Mouse (Mus musculus) limb, embryonic 14.5 days (tissue): ENCODE results near the gene Plcl1. TPM values are rescaled to one million over a fixed set of nuclear protein-coding genes. Genes with fewer than 3 reads are reported as not detected.

Source experiments
- ATAC-seq: fragments of 200-750 bp; cut with Nextera tagmentation; 2 replicates; pipeline ENCODE4 v1.8.0; 2017; ENCODE audit warnings: low read depth, moderate number of reproducible peaks, moderate TSS enrichment; ENCODE audit not compliant: low FRiP score
- DNase-seq: peaks from one replicate; pipeline ENCODE4 v3.0.0-alpha.2; 2015; ENCODE audit warnings: low spot score
- H3K27ac ChIP-seq: fragments of 300-500 bp; sonication (generic); replicated peaks from 2 replicates; pipeline ENCODE4 v1.5.1; 2014; ENCODE audit warnings: low read depth, mild to moderate bottlenecking, low read length, moderate library complexity, mixed read lengths
- H3K27me3 ChIP-seq: fragments of 300-500 bp; sonication (generic); 2 replicates; pipeline ENCODE4 v1.6.1; 2014; ENCODE audit warnings: low read length, mixed read lengths; ENCODE audit not compliant: control insufficient read depth, insufficient read depth
- H3K36me3 ChIP-seq: fragments of 300-500 bp; sonication (generic); 2 replicates; pipeline ENCODE4 v1.6.1; 2014; ENCODE audit warnings: mild to moderate bottlenecking, low read length, moderate library complexity, mixed read lengths; ENCODE audit not compliant: control insufficient read depth, insufficient read depth
- H3K4me1 ChIP-seq: fragments of 300-500 bp; sonication (generic); 2 replicates; pipeline ENCODE4 v1.6.1; 2014; ENCODE audit warnings: antibody characterized with exemption, low read length, mixed read lengths; ENCODE audit not compliant: control insufficient read depth, insufficient read depth
- H3K4me2 ChIP-seq: fragments of 300-500 bp; sonication (generic); replicated peaks from 2 replicates; pipeline ENCODE4 v1.6.1; 2014; ENCODE audit warnings: low read depth, mild to moderate bottlenecking, low read length, moderate library complexity; ENCODE audit not compliant: severe bottlenecking
- H3K4me3 ChIP-seq: fragments of 300-500 bp; sonication (generic); replicated peaks from 2 replicates; pipeline ENCODE4 v1.5.1; 2014; ENCODE audit warnings: low read length
- H3K9ac ChIP-seq: fragments of 300-500 bp; sonication (generic); 2 replicates; pipeline ENCODE4 v1.6.1; 2014; ENCODE audit warnings: mild to moderate bottlenecking, low read depth, low read length, moderate library complexity; ENCODE audit not compliant: severe bottlenecking
- H3K9me3 ChIP-seq: fragments of 300-500 bp; sonication (generic); 2 replicates; pipeline ENCODE4 v1.6.1; 2016; ENCODE audit warnings: low read length; ENCODE audit not compliant: control insufficient read depth
- POLR2A ChIP-seq: fragments of 200-500 bp; IDR thresholded peaks from 2 replicates; pipeline ENCODE4 v1.8.0; 2012; ENCODE audit warnings: inconsistent platforms, mild to moderate bottlenecking, moderate library complexity, borderline replicate concordance; ENCODE audit not compliant: insufficient read depth, insufficient read length; ENCODE audit errors: extremely low read depth
- WGBS: fragments of 180-500 bp; shearing (Covaris S2); extraction: QIAGEN DNeasy Blood & Tissue Kit; methylation state at CpG from one replicate; pipeline ENCODE4 v1.1.7; 2014; 5-methylcytosine and 5-hydroxymethylcytosine counted together
- polyA plus RNA-seq, 2 experiments: library from polyadenylated mRNA; depleted of rRNA in 1 of 2; stranded (reverse) in 1 of 2; unstranded in 1 of 2; fragments of >200 nt; fragmentation: Nextera tagmentation in 1 of 2; extraction: Ambion mirVana in 1 of 2; gene quantifications; 2 replicates each; pipeline versions ENCODE4 v1.2.1 to v1.2.3; 2012 to 2014

Plcl1 gene
- 2.0 and 2.3 TPM in 2 replicates for polyA plus RNA-seq (2012; rRNA removed)
- polyA plus RNA-seq (2014; fragmentation: Nextera tagmentation; extraction: Ambion mirVana), result 1.8 and 2.8 TPM in 2 replicates

- Histone ChIP-seq H3K9me3 (no peaks in the 10 kb centered on the region), H3K27ac (peak within 1 kb of the TSS; percentile 61; the same call in 1 of the 2 replicates), H3K9ac (peak within 1 kb of the TSS; percentile 69), H3K4me1 (peaks cover 5% of the 10 kb centered on the region; the same call in 1 of the 2 replicates), H3K36me3 (no peaks in the 10 kb centered on the region), H3K27me3 (peaks cover 7% of the 10 kb centered on the region; the same call in 1 of the 2 replicates), H3K4me3 (peak within 1 kb of the TSS; percentile 70), H3K4me2 (peak within 1 kb of the TSS; percentile 100)
- TF ChIP-seq POLR2A, result no peak
- ATAC-seq (peak; percentile 97), DNase-seq (peak; percentile 93)
- 4% methylated on average over 40 of the region's 51 CpGs for WGBS
Measured at GRCm38 (mm10) chr1:55405272-55406022, at the start of gene Plcl1. Gene Plcl1 (plus strand): TSS chr1:55405921.

DNA sequence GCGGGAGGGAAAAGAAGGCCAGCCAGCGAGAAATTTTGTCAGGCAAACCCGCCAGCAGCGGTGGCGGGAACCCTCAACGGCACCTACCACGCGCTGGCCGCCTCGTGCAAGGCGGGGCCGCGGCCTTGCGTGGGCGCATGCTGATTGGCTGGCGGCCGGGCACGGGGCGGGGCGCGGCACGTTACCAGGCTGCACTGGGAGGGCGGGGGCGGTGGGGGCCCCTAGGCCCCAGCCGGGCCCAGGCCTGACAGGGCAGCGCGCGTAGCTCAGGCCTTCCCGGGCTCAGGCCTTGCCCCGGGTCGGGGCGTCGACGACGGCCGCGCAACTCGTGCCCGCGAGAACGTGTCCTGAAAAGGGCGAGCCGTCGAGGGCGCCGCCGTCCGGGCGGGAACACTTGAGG lies 43.1 kb upstream of the Plcl1 start:
- Histone ChIP-seq H3K4me2 (peak overlapping the region; percentile 53), H3K27ac (no peak overlapping the region), H3K4me3 (peak overlapping the region; percentile 45), H3K9ac (no peak overlapping the region), H3K27me3 (peaks cover 20% of the 10 kb centered on the region), H3K36me3 (no peaks in the 10 kb centered on the region), H3K4me1 (0 out of 2 replicates have a peak, but pooled peaks cover 5% of the 10 kb centered on the region), H3K9me3 (peaks cover 9% of the 10 kb centered on the region)
- WGBS, result 47% methylated on average over 37 of the region's 49 CpGs
- DNase-seq (no peak), ATAC-seq (no peak)
- no peak for TF ChIP-seq POLR2A

DNA sequence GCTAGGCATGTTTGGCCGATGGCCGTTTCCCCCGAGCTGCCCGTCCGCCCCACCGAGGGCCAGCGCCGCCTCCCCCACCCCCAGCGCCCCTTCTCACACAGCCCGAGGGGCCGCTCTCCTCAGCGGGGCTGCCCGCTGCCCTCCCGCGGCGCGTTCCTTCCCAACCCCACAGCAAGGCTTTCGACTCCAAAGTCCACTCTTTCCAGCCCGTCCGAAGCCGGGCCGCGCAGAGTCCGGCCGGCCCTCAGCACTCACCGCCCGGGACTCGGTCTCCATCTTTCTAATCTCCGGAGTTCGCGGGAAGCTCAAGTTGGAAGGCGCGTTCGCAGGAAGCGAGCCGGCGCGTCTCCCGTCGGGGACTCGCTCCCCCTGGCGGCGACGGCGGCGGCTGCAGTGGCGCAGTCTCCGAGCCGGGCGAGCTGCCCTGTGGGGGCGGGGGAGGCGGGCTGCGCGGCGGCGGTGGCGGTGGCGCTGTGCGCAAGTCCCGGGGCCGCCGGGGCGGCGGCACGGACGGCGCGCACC lies 42.6 kb upstream of the Plcl1 start, which contains the start of gene Boll:
TSS of gene Boll (minus strand) at position 426 of the 522 bp plus-strand sequence.
- Histone ChIP-seq H3K4me3 (peak within 1 kb of the TSS; percentile 45), H3K9ac (peak within 1 kb of the TSS; percentile 38), H3K4me1 (0 out of 2 replicates have a peak, but pooled peaks cover 5% of the 10 kb centered on the region), H3K36me3 (no peaks in the 10 kb centered on the region), H3K9me3 (peaks cover 9% of the 10 kb centered on the region), H3K27me3 (peaks cover 20% of the 10 kb centered on the region), H3K4me2 (peak within 1 kb of the TSS; percentile 53), H3K27ac (no peak within 1 kb of the TSS)
- DNase-seq (peak; percentile 38), ATAC-seq (peak; percentile 71)
- no peak for TF ChIP-seq POLR2A
- WGBS, result 13% methylated on average over 30 of the region's 68 CpGs

- no peak for TF ChIP-seq POLR2A
- peak; percentile 48 for DNase-seq
Measured at GRCm38 (mm10) chr1:55363586-55363985, 42.1 kb upstream of the Plcl1 start.

GRCm38 (mm10) chr1:55372626-55373025 lies 33.1 kb upstream of the Plcl1 start:
- 86% methylated on average over 3 of the region's 3 CpGs for WGBS
- H3K36me3 ChIP-seq, result no peaks in the 10 kb centered on the region
- H3K4me2 ChIP-seq, result no peak overlapping the region
- H3K4me3 ChIP-seq, result no peak overlapping the region
- no peaks in the 10 kb centered on the region for H3K4me1 ChIP-seq
- H3K9ac ChIP-seq, result no peak overlapping the region
- no peak overlapping the region for H3K27ac ChIP-seq
- DNase-seq, result no peak
- H3K9me3 ChIP-seq, result no peaks in the 10 kb centered on the region
- TF ChIP-seq POLR2A, result no peak
- ATAC-seq, result no peak
- no peaks in the 10 kb centered on the region for H3K27me3 ChIP-seq

More at GRCm38 (mm10) chr1:55363586-55363985, 42.1 kb upstream of the Plcl1 start:
- peak; percentile 86 for ATAC-seq
- H3K36me3 ChIP-seq, result no peaks in the 10 kb centered on the region
- 0 out of 2 replicates have a peak, but pooled peaks cover 5% of the 10 kb centered on the region for H3K4me1 ChIP-seq
- H3K4me2 ChIP-seq, result peak overlapping the region; percentile 53
- peak overlapping the region; percentile 45 for H3K4me3 ChIP-seq
- H3K27me3 ChIP-seq, result peaks cover 20% of the 10 kb centered on the region
- peak overlapping the region; percentile 38 for H3K9ac ChIP-seq
- no peak overlapping the region for H3K27ac ChIP-seq
- 2% methylated on average over 25 of the region's 27 CpGs for WGBS
- peaks cover 9% of the 10 kb centered on the region for H3K9me3 ChIP-seq
